Mouse (Mus musculus) heart, adult 10 weeks (tissue): Measurements from ENCODE around the gene Wrnip1. TPM values are rescaled to one million over a fixed set of nuclear protein-coding genes. Genes with fewer than 3 reads are reported as not detected.

Experiments
- polyA plus RNA-seq: library from polyadenylated mRNA; stranded (reverse); fragments of 350-450 nt; fragmentation: Illumina TruSeq; extraction: RNeasy Lipid Tissue Mini Kit (QIAGEN cat#74804); gene quantifications from one replicate; pipeline ENCODE4 v1.2.3, GENCODE M21; 2014; ENCODE audit warnings: low read depth, low replicate concordance

Wrnip1 gene
- polyA plus RNA-seq, result 22.0 TPM

GRCm38 (mm10) chr13:32801693-32802221 lies at the start of gene Wrnip1:
Wrnip1 (plus strand) TSS chr13:32802038.

GRCm38 (mm10) chr13:32783816-32784215 lies 18.0 kb upstream of the Wrnip1 start, which contains the start of gene Mylk4:
Mylk4 (minus strand) TSS chr13:32783954.

GRCm38 (mm10) chr13:32802259-32803081 lies 632 bp downstream of the Wrnip1 start, which contains the start of gene D930007J09Rik:
D930007J09Rik (minus strand) TSS chr13:32802849.

GRCm38 (mm10) chr13:32850668-32851404 lies 49.0 kb downstream of the Wrnip1 start, which contains the start of gene Serpinb1a:
Serpinb1a (minus strand) TSS chr13:32851185.

Other genes with a start within 250 kb of the Wrnip1 start
- 172 TPM for gene Mylk4, start 18.1 kb upstream of the Wrnip1 start, polyA plus RNA-seq
- gene D930007J09Rik, start 811 bp downstream of the Wrnip1 start, polyA plus RNA-seq, result not detected
- gene Serpinb1a, start 49.1 kb downstream of the Wrnip1 start, polyA plus RNA-seq, result 4.2 TPM
- 0.68 TPM for gene Serpinb1c, start 96.2 kb downstream of the Wrnip1 start, polyA plus RNA-seq
- 60.7 TPM for gene Serpinb6b, start 163.2 kb downstream of the Wrnip1 start, polyA plus RNA-seq
- 15.7 TPM for gene Serpinb9, start 201.2 kb downstream of the Wrnip1 start, polyA plus RNA-seq
- 0.13 TPM for gene Serpinb9b, start 225.4 kb downstream of the Wrnip1 start, polyA plus RNA-seq